Mouse (Mus musculus) macrophage (primary cell): ENCODE measurements around the gene Mipol1. TPM values are rescaled to one million over a fixed set of nuclear protein-coding genes. Genes with fewer than 3 reads are reported as not detected.
"Not testable (repeated sequence)": the region's sequence is repeated elsewhere in the genome, so short reads cannot be mapped to it uniquely, and the experiment has no call there.

Source experiments
- H3K27ac ChIP-seq: fragments of 350-480 bp; formaldehyde crosslinking; 2 replicates; pipeline ENCODE4 v1.9.0; 2021
- H3K36me3 ChIP-seq: fragments of 350-480 bp; formaldehyde crosslinking; 2 replicates; pipeline ENCODE4 v1.9.0; 2021; ENCODE audit errors: inconsistent target
- H3K4me3 ChIP-seq: fragments of 350-480 bp; formaldehyde crosslinking; 2 replicates; pipeline ENCODE4 v1.9.0; 2021; ENCODE audit errors: inconsistent target
- H3K79me2 ChIP-seq: fragments of 350-480 bp; formaldehyde crosslinking; 2 replicates; pipeline ENCODE4 v1.9.0; 2021; ENCODE audit errors: inconsistent target
- WGBS: methylation state at CpG from one replicate; pipeline ENCODE4 v1.1.7; 2026; ENCODE audit warnings: inconsistent platforms; ENCODE audit not compliant: missing documents; 5-methylcytosine and 5-hydroxymethylcytosine counted together
- polyA plus RNA-seq: library from polyadenylated mRNA; stranded (reverse); fragments of 250-400 nt; gene quantifications from 3 replicates; pipeline ENCODE4 v1.2.4, GENCODE M21; 2018; ENCODE audit warnings: inconsistent platforms

Mipol1 gene
- polyA plus RNA-seq, 1 experiment from 2014 or later, result 1.4 TPM

DNA sequence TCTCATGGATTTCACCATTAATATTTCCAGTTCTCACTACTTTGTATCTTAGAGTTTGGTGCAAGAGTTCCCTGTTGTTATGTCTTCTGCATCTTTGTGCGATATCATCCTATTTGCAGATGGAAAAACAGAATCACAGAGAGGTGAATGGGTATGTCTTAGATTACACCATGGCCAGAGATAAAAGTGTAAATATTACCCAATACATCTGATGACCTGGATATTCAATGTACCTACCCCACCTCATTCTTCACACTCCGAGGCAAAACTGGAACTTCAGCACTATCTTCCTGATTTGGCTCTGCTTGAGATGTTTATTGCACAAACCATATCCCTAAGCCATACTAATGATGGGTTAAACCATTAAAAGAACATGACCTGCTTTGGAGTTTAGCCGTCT lies 198.0 kb downstream of the Mipol1 start:
- 89% methylated on average over 3 of the region's 3 CpGs for WGBS
- Histone ChIP-seq H3K4me3 (no peak overlapping the region), H3K27ac (no peak overlapping the region)

GRCm38 (mm10) chr12:57428767-57429166 lies 198.5 kb downstream of the Mipol1 start:
- H3K27ac ChIP-seq, result no peak overlapping the region
- no peaks in the 10 kb centered on the region for H3K36me3 ChIP-seq
- no peak overlapping the region for H3K4me3 ChIP-seq
- 89% methylated on average over 2 of the region's 2 CpGs for WGBS
- H3K79me2 ChIP-seq, result no peaks in the 10 kb centered on the region

More for the DNA sequence above, 198.0 kb downstream of the Mipol1 start:
- H3K79me2 ChIP-seq, result no peaks in the 10 kb centered on the region
- no peaks in the 10 kb centered on the region for H3K36me3 ChIP-seq

DNA sequence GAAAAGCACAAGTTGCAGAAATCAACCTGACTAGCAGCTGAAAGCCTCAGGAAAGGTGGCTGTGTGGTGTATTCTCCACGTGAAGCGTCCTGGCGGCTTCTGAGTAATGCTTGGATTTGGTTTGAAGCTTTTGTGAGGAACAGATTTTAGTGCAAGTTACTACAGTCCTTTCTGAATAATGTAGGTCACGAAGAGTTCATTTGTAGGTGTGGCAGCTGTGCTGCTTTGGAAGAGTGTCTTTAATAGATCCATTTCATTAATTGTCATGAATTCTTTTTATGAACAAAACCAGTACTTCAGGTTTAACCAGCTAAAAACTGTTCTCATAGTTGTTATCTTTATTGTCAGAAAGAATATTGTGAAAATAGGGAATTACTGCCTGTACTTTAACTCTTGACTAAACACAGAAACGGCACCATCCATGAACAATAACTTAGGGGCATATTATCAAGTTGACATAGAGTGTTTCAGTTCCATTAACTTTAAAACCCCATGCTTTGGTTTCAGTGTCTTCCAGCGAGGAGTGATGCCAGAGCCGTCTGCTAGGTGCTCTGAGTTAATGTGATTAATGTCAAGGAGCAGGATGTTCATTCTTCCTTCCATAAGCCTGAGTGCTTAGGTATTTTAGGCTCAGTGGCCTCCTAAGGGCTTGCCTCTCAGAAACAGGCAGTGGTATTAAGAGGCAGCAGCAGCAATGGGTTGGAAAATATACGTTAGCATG lies 206.9 kb downstream of the Mipol1 start:
- 87% methylated on average over 8 of the region's 8 CpGs for WGBS
- H3K79me2 ChIP-seq, H3K36me3 ChIP-seq, H3K4me3 ChIP-seq, H3K27ac ChIP-seq: not testable (repeated sequence)

GRCm38 (mm10) chr12:57444281-57444903 lies 214.2 kb downstream of the Mipol1 start:
- Histone ChIP-seq H3K36me3 (no peaks in the 10 kb centered on the region), H3K4me3 (no peak overlapping the region), H3K79me2 (no peaks in the 10 kb centered on the region), H3K27ac (no peak overlapping the region)
- 81% methylated on average over 10 of the region's 10 CpGs for WGBS

DNA sequence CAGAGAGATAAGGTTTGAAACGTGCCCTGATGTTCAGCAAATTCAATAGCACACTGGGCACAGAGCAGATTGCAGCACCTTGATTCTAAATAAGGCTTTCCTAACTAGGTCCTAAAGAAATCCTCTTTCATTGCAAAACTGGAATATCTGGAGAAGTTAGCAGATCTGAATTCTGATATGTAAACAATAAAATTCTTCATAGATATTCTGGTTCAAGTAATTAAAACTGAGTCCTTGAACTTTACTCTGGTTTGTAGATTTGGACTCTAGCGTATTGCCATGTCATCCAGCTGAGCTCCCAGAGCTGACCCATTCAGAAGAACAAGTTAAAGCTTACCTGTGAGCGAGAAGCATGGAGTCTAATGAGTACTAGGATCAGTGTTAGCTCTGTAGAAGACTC lies 217.1 kb downstream of the Mipol1 start:
- Histone ChIP-seq H3K4me3 (no peak overlapping the region), H3K36me3 (no peaks in the 10 kb centered on the region), H3K79me2 (no peaks in the 10 kb centered on the region), H3K27ac (no peak overlapping the region)
- 81% methylated on average over 3 of the region's 3 CpGs for WGBS

GRCm38 (mm10) chr12:57449299-57449698 lies 219.1 kb downstream of the Mipol1 start:
- WGBS, result 100% methylated on average over 1 of the region's 1 CpGs
- no peaks in the 10 kb centered on the region for H3K79me2 ChIP-seq
- H3K4me3 ChIP-seq, result no peak overlapping the region
- no peaks in the 10 kb centered on the region for H3K36me3 ChIP-seq
- no peak overlapping the region for H3K27ac ChIP-seq

- 95% methylated on average over 5 of the region's 5 CpGs for WGBS
- Histone ChIP-seq H3K79me2 (no peaks in the 10 kb centered on the region), H3K36me3 (no peaks in the 10 kb centered on the region), H3K4me3 (no peak overlapping the region), H3K27ac (no peak overlapping the region)
These were observed 219.9 kb downstream of the Mipol1 start for GRCm38 (mm10) chr12:57450017-57450583.

- Histone ChIP-seq H3K4me3 (no peak overlapping the region), H3K79me2 (no peaks in the 10 kb centered on the region), H3K36me3 (no peaks in the 10 kb centered on the region), H3K27ac (no peak overlapping the region)
- WGBS, result 90% methylated on average over 4 of the region's 4 CpGs
These were observed 226.7 kb downstream of the Mipol1 start for GRCm38 (mm10) chr12:57456911-57457310.

- no peaks in the 10 kb centered on the region for H3K79me2 ChIP-seq
- 86% methylated on average over 4 of the region's 4 CpGs for WGBS
- no peak overlapping the region for H3K4me3 ChIP-seq
- no peak overlapping the region for H3K27ac ChIP-seq
- H3K36me3 ChIP-seq, result no peaks in the 10 kb centered on the region
These were observed 227.1 kb downstream of the Mipol1 start for GRCm38 (mm10) chr12:57457339-57457738.

DNA sequence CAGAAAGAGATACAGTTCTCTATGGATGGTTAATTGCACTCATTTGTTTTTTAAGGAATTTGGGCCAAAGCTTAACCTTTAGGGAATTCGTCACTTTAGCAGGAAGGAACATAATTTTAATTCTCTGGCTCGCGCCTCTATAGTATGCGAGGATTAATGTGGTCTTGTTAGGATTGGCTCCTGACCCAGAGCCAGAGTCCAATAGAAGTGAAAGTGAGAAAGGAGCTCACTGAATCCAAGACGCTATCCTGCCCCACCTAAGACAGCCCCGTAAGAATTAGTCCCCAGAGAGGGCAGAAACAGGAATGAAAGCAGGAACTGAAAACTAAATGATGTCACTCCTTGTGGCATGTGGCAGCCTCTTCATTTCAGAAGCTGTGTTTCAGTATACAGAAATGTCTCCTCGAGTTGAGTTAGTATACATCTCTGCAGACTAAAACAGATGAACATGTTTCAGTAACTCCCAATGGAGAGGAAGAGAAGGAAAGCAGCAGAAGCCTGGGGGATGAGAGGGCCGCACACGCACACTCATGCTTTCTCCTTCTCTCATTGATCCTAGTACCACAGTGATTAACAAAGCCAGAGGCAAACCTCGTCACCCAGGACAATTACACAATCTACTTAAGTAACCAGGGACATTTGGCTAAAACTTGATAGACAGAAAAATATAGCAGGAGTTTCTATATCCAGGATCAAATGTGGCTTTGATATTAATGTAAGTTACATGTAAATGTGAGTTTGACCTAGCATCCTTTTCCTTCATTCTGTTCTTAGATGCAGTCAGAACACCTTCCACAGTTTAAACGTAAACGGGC lies 234.5 kb downstream of the Mipol1 start:
- Histone ChIP-seq H3K36me3 (no peaks in the 10 kb centered on the region), H3K4me3 (no peak overlapping the region), H3K79me2 (no peaks in the 10 kb centered on the region), H3K27ac (no peak overlapping the region)
- WGBS, result 72% methylated on average over 12 of the region's 12 CpGs

GRCm38 (mm10) chr12:57471786-57472185 lies 241.6 kb downstream of the Mipol1 start:
- no peak overlapping the region for H3K4me3 ChIP-seq
- H3K79me2 ChIP-seq, result no peaks in the 10 kb centered on the region
- no peaks in the 10 kb centered on the region for H3K36me3 ChIP-seq
- H3K27ac ChIP-seq, result no peak overlapping the region
- 92% methylated on average over 8 of the region's 8 CpGs for WGBS

DNA sequence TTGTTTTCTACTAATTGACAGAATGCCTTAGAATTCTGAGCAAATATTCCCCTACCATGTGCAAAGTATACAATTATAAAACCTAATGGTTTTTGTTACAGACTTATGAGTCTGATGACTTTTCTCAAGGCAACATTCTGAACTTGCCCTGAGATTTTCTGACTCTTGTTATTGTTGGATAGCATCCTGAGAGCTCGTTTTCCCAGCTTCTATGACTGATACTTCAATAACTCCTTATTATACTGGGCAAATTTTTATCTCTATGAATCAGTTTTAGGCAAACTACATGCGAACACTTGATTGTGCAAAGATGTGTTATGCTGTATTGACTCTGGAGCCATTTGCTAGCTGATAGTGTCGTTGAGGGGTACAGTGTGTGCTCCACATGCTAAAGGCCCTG lies 246.6 kb downstream of the Mipol1 start:
- Histone ChIP-seq H3K4me3 (no peak overlapping the region), H3K27ac (no peak overlapping the region), H3K79me2 (no peaks in the 10 kb centered on the region), H3K36me3 (no peaks in the 10 kb centered on the region)
- WGBS, result 79% methylated on average over 3 of the region's 3 CpGs

DNA sequence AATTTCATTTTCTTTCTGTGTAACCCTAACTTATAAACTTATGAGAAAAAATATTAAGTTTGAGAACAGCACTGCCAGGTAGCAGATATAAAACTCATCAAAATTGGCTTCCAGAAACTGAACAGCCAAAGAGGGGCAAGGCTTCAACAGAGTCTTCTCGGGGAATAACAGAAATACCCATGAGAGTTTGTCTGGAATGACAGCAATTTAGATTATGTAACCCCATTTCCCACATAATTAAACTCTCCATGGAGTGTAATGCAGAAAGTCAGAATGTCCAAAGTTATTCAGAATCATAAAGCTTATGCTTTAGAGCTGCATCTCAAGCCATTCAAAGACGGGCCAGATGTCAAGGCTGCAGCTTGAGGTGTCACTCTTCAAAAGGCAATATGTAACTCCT lies 251.6 kb downstream of the Mipol1 start:
- no peaks in the 10 kb centered on the region for H3K36me3 ChIP-seq
- WGBS, result 90% methylated on average over 2 of the region's 2 CpGs
- H3K4me3 ChIP-seq, result no peak overlapping the region
- H3K27ac ChIP-seq, result no peak overlapping the region
- no peaks in the 10 kb centered on the region for H3K79me2 ChIP-seq

- no peaks in the 10 kb centered on the region for H3K79me2 ChIP-seq
- H3K27ac ChIP-seq, result no peak overlapping the region
- no peaks in the 10 kb centered on the region for H3K36me3 ChIP-seq
- no peak overlapping the region for H3K4me3 ChIP-seq
- WGBS, result 97% methylated on average over 6 of the region's 6 CpGs
These were observed 266.3 kb downstream of the Mipol1 start for GRCm38 (mm10) chr12:57496347-57497119.
